7 mouse cellular contexts compared by ENCODE assay signal in the genomic region with DNA sequence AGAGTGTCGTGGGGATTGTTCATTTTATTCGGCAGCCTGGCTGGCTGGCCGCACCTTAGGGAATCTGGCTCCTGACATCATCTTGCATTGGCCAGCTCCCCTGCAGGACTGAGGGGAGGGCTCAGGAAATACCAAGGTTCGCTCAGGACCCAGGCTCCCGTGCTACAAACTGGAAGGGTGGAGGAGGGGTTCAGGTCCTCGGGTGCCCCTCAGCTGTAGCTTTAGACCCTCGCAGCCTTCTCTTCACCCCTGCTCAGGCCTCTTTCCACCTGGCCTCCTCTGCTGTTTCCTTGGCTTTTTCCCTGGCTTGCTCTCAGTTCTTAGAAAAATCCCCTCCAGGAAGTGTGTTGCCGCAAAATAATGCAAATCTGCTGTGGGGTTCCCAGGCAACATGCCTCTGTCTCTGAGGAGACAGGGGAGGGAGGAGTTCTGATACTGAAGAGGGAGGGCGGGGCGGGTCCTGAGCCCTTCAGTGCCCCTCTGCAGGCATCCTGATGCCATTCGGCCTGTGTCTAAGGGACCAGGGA. TPM values are rescaled to one million over a fixed set of nuclear protein-coding genes. Genes with fewer than 3 reads are reported as not detected.
DNase-seq lines count a peak whose midpoint lies in the region; ATAC-seq lines count a peak whose summit lies in the region.

No protein-coding gene starts in this region.

- peaks cover 20% of the 10 kb centered on the region for H3K4me1 ChIP-seq in forebrain, embryonic 13.5 days
- peaks cover 30% of the 10 kb centered on the region for H3K4me1 ChIP-seq in liver, embryonic 15.5 days (replicated peaks)

- no peaks in the 10 kb centered on the region for H3K36me3 ChIP-seq in forebrain, embryonic 13.5 days (ENCODE audit: poor library complexity, severe bottlenecking)
- no peaks in the 10 kb centered on the region for H3K36me3 ChIP-seq in liver, embryonic 15.5 days (replicated peaks)

- H3K27me3 ChIP-seq in forebrain, embryonic 13.5 days = no peaks in the 10 kb centered on the region
- H3K27me3 ChIP-seq in liver, embryonic 15.5 days = 0 out of 2 replicates have a peak, but pooled peaks cover 3% of the 10 kb centered on the region

- peak overlapping the region; percentile 49 for H3K4me2 ChIP-seq in forebrain, embryonic 13.5 days
- H3K4me2 ChIP-seq in liver, embryonic 15.5 days = peak overlapping the region; percentile 15; the same call in 1 of the 2 replicates

- peak; percentile 52 for ATAC-seq in CD4-positive, CD25-positive, alpha-beta regulatory T cell, adult 4 months
- peak; percentile 62 for ATAC-seq in forebrain, embryonic 13.5 days
- ATAC-seq in liver, embryonic 15.5 days (ENCODE audit: insufficient read depth) = no peak
- no peak for ATAC-seq in monocyte, adult 5-6 weeks (replicated peaks; ENCODE audit: insufficient number of reproducible peaks, low FRiP score, low TSS enrichment, poor library complexity, severe bottlenecking)

- peak overlapping the region; percentile 48 for H3K27ac ChIP-seq in forebrain, embryonic 13.5 days
- no peak overlapping the region for H3K27ac ChIP-seq in liver, embryonic 15.5 days (replicated peaks)

- 4% methylated on average over 11 of the region's 11 CpGs for WGBS in forebrain, embryonic 13.5 days
- WGBS in liver, embryonic 15.5 days (ENCODE audit: insufficient replicate concordance) = 40% methylated on average over 11 of the region's 11 CpGs

- peak; percentile 47 for DNase-seq in 3T3-L1 (ENCODE audit: low read depth, low spot score)
- no peak for DNase-seq in thymus, postnatal 10 days (ENCODE audit: low spot score in 2 of 2)
- no peak for DNase-seq in thymus, postnatal 0 days (ENCODE audit: low spot score)

- peak overlapping the region; percentile 53 for H3K9ac ChIP-seq in forebrain, embryonic 13.5 days
- no peak overlapping the region for H3K9ac ChIP-seq in liver, embryonic 15.5 days

- H3K9me3 ChIP-seq in forebrain, embryonic 13.5 days (replicated peaks) = no peaks in the 10 kb centered on the region
- H3K9me3 ChIP-seq in liver, embryonic 15.5 days (replicated peaks) = no peaks in the 10 kb centered on the region

- H3K4me3 ChIP-seq in forebrain, embryonic 13.5 days = no peak overlapping the region
- no peak overlapping the region for H3K4me3 ChIP-seq in liver, embryonic 15.5 days (replicated peaks)

RNA-seq across cellular contexts. Expression of a gene that starts 53.8 kb away (rescaled TPM):
- polyA plus RNA-seq in CD4-positive, CD25-positive, alpha-beta regulatory T cell, adult 4 months (2017; shearing (Covaris generic)) = 100 to 1,000 TPM; 643 to 660 TPM
- polyA plus RNA-seq in forebrain, embryonic 13.5 days (2015; fragmentation: Nextera tagmentation; extraction: Ambion mirVana) = 46.4 and 47.0 TPM in 2 replicates
- polyA plus RNA-seq in liver, embryonic 15.5 days (2015; fragmentation: Nextera tagmentation; extraction: Ambion mirVana) = 22.9 and 24.4 TPM in 2 replicates
- 223 to 481 TPM (median 360 TPM) in 3 replicates for total RNA-seq in monocyte, adult 5-6 weeks (2017)
- polyA plus RNA-seq in thymus, postnatal 0 days (2015; fragmentation: Nextera tagmentation; extraction: Ambion mirVana) = 296 and 339 TPM in 2 replicates

RNA-seq across cellular contexts. Expression of a gene that starts 54.7 kb away (rescaled TPM):
- polyA plus RNA-seq in CD4-positive, CD25-positive, alpha-beta regulatory T cell, adult 4 months (2017; shearing (Covaris generic)) = 100 to 1,000 TPM; 249 to 250 TPM
- 505 and 510 TPM in 2 replicates for polyA plus RNA-seq in forebrain, embryonic 13.5 days (2015; fragmentation: Nextera tagmentation; extraction: Ambion mirVana)
- 185 and 190 TPM in 2 replicates for polyA plus RNA-seq in liver, embryonic 15.5 days (2015; fragmentation: Nextera tagmentation; extraction: Ambion mirVana)
- 235 to 325 TPM (median 287 TPM) in 3 replicates for total RNA-seq in monocyte, adult 5-6 weeks (2017)
- 720 and 727 TPM in 2 replicates for polyA plus RNA-seq in thymus, postnatal 0 days (2015; fragmentation: Nextera tagmentation; extraction: Ambion mirVana)

Comparison
In these comparisons a context has a peak if more than half of its experiments do, and no peak if none do; other contexts are left out.
1. ATAC-seq: peak in CD4-positive, CD25-positive, alpha-beta regulatory T cell, adult 4 months (single experiment) and forebrain, embryonic 13.5 days (single experiment); none in liver, embryonic 15.5 days (single experiment) and monocyte, adult 5-6 weeks (single experiment).